Mouse (Mus musculus) heart, embryonic 11.5 days (tissue): ENCODE data around the gene Gabrr2. TPM values are rescaled to one million over a fixed set of nuclear protein-coding genes. Genes with fewer than 3 reads are reported as not detected.

Experiments
- ATAC-seq: fragments of 200-750 bp; cut with Nextera tagmentation; replicated peaks from 2 replicates; pipeline ENCODE4 v1.8.0; 2017; ENCODE audit warnings: moderate library complexity; ENCODE audit not compliant: insufficient number of reproducible peaks, low FRiP score, low TSS enrichment
- H3K27ac ChIP-seq: fragments of 300-500 bp; sonication (generic); 2 replicates; pipeline ENCODE4 v1.5.1; 2014; ENCODE audit warnings: mild to moderate bottlenecking, low read depth, low read length
- H3K27me3 ChIP-seq: fragments of 300-500 bp; sonication (generic); 2 replicates; pipeline ENCODE4 v1.6.1; 2014; ENCODE audit warnings: mild to moderate bottlenecking, low read length, mixed read lengths; ENCODE audit not compliant: control insufficient read depth, insufficient read depth
- H3K36me3 ChIP-seq: fragments of 300-500 bp; sonication (generic); 2 replicates; pipeline ENCODE4 v1.6.1; 2014; ENCODE audit warnings: mild to moderate bottlenecking, low read length, moderate library complexity, mixed read lengths; ENCODE audit not compliant: control insufficient read depth, insufficient read depth
- H3K4me1 ChIP-seq: fragments of 300-500 bp; sonication (generic); 2 replicates; pipeline ENCODE4 v1.6.1; 2014; ENCODE audit warnings: low read length; ENCODE audit not compliant: control insufficient read depth, insufficient read depth
- H3K4me2 ChIP-seq: fragments of 300-500 bp; sonication (generic); 2 replicates; pipeline ENCODE4 v1.6.1; 2014; ENCODE audit warnings: mild to moderate bottlenecking, moderate library complexity
- H3K4me3 ChIP-seq: fragments of 300-500 bp; sonication (generic); 2 replicates; pipeline ENCODE4 v1.5.1; 2014; ENCODE audit warnings: low read depth, low read length
- H3K9ac ChIP-seq: fragments of 300-500 bp; sonication (generic); 2 replicates; pipeline ENCODE4 v1.6.1; 2014; ENCODE audit warnings: mild to moderate bottlenecking, low read depth, low read length, moderate library complexity
- H3K9me3 ChIP-seq: fragments of 300-500 bp; sonication (generic); replicated peaks from 2 replicates; pipeline ENCODE4 v1.6.1; 2016; ENCODE audit warnings: low read length; ENCODE audit not compliant: control insufficient read depth
- WGBS: fragments of 180-500 bp; shearing (Covaris S2); extraction: QIAGEN DNeasy Blood & Tissue Kit; methylation state at CpG from one replicate; pipeline ENCODE4 v1.1.7; 2014; ENCODE audit not compliant: insufficient replicate concordance; 5-methylcytosine and 5-hydroxymethylcytosine counted together
- polyA plus RNA-seq: library from polyadenylated mRNA; unstranded; fragments of >200 nt; fragmentation: Nextera tagmentation; extraction: Ambion mirVana; gene quantifications from 2 replicates; pipeline ENCODE4 v1.2.1, GENCODE M21; 2014

Gene Gabrr2
- polyA plus RNA-seq, 1 experiment from 2014 or later: 0.16 TPM

- no peaks in the 10 kb centered on the region for H3K27me3 ChIP-seq
- H3K4me1 ChIP-seq: peaks cover 5% of the 10 kb centered on the region; the same call in 1 of the 2 replicates
- H3K27ac ChIP-seq: no peak overlapping the region
- no peaks in the 10 kb centered on the region for H3K9me3 ChIP-seq
- no peak overlapping the region for H3K4me2 ChIP-seq
- 67% methylated on average over 5 of the region's 5 CpGs for WGBS
- no peak for ATAC-seq
- H3K9ac ChIP-seq: no peak overlapping the region
- no peak overlapping the region for H3K4me3 ChIP-seq
- no peaks in the 10 kb centered on the region for H3K36me3 ChIP-seq
Measured at GRCm38 (mm10) chr4:33074851-33075250, 12.1 kb downstream of the Gabrr2 start.

GRCm38 (mm10) chr4:33075776-33076524, 13.2 kb downstream of the Gabrr2 start:
- H3K4me3 ChIP-seq: no peak overlapping the region
- 82% methylated on average over 5 of the region's 5 CpGs for WGBS
- H3K9ac ChIP-seq: no peak overlapping the region

GRCm38 (mm10) chr4:33077161-33077560, 14.4 kb downstream of the Gabrr2 start:
- Histone ChIP-seq H3K9ac (no peak overlapping the region), H3K4me2 (no peak overlapping the region), H3K27ac (no peak overlapping the region), H3K27me3 (no peaks in the 10 kb centered on the region), H3K9me3 (no peaks in the 10 kb centered on the region), H3K4me3 (no peak overlapping the region), H3K36me3 (no peaks in the 10 kb centered on the region), H3K4me1 (peaks cover 5% of the 10 kb centered on the region; the same call in 1 of the 2 replicates)
- 69% methylated on average over 11 of the region's 11 CpGs for WGBS
- ATAC-seq: no peak

More at GRCm38 (mm10) chr4:33075776-33076524, 13.2 kb downstream of the Gabrr2 start:
- Histone ChIP-seq H3K27me3 (no peaks in the 10 kb centered on the region), H3K27ac (no peak overlapping the region), H3K4me1 (peaks cover 5% of the 10 kb centered on the region; the same call in 1 of the 2 replicates), H3K9me3 (no peaks in the 10 kb centered on the region), H3K36me3 (no peaks in the 10 kb centered on the region), H3K4me2 (no peak overlapping the region)
- ATAC-seq: no peak

- no peak for ATAC-seq
- H3K9ac ChIP-seq: no peak overlapping the region
Measured at GRCm38 (mm10) chr4:33077724-33078123, 14.9 kb downstream of the Gabrr2 start.

GRCm38 (mm10) chr4:33078492-33078891, 15.7 kb downstream of the Gabrr2 start:
- 81% methylated on average over 3 of the region's 3 CpGs for WGBS
- H3K4me3 ChIP-seq: no peak overlapping the region
- no peak overlapping the region for H3K27ac ChIP-seq

More at GRCm38 (mm10) chr4:33077724-33078123, 14.9 kb downstream of the Gabrr2 start:
- no peak overlapping the region for H3K4me3 ChIP-seq
- H3K9me3 ChIP-seq: no peaks in the 10 kb centered on the region
- H3K36me3 ChIP-seq: no peaks in the 10 kb centered on the region
- peaks cover under 1% of the 10 kb centered on the region; the same call in 1 of the 2 replicates for H3K4me1 ChIP-seq
- no peak overlapping the region for H3K4me2 ChIP-seq
- no peak overlapping the region for H3K27ac ChIP-seq
- WGBS: 62% methylated on average over 8 of the region's 8 CpGs
- H3K27me3 ChIP-seq: no peaks in the 10 kb centered on the region

GRCm38 (mm10) chr4:33099118-33099694, 36.4 kb downstream of the Gabrr2 start:
- no peak overlapping the region for H3K4me3 ChIP-seq
- H3K4me2 ChIP-seq: no peak overlapping the region
- no peak overlapping the region for H3K9ac ChIP-seq
- no peak for ATAC-seq
- no peaks in the 10 kb centered on the region for H3K4me1 ChIP-seq
- no peaks in the 10 kb centered on the region for H3K27me3 ChIP-seq
- no peaks in the 10 kb centered on the region for H3K9me3 ChIP-seq
- no peak overlapping the region for H3K27ac ChIP-seq
- no peaks in the 10 kb centered on the region for H3K36me3 ChIP-seq
- WGBS: 79% methylated on average over 6 of the region's 6 CpGs

More at GRCm38 (mm10) chr4:33078492-33078891, 15.7 kb downstream of the Gabrr2 start:
- ATAC-seq: no peak
- no peaks in the 10 kb centered on the region for H3K9me3 ChIP-seq
- no peak overlapping the region for H3K9ac ChIP-seq
- H3K4me2 ChIP-seq: no peak overlapping the region
- H3K36me3 ChIP-seq: no peaks in the 10 kb centered on the region
- H3K4me1 ChIP-seq: no peaks in the 10 kb centered on the region
- H3K27me3 ChIP-seq: no peaks in the 10 kb centered on the region

GRCm38 (mm10) chr4:33109720-33110458, 47.1 kb downstream of the Gabrr2 start:
- no peak overlapping the region for H3K9ac ChIP-seq
- H3K4me1 ChIP-seq: peaks cover 3% of the 10 kb centered on the region; the same call in 1 of the 2 replicates
- no peak overlapping the region for H3K27ac ChIP-seq
- no peak for ATAC-seq
- H3K27me3 ChIP-seq: no peaks in the 10 kb centered on the region
- no peaks in the 10 kb centered on the region for H3K9me3 ChIP-seq
- H3K36me3 ChIP-seq: no peaks in the 10 kb centered on the region
- 48% methylated on average over 14 of the region's 14 CpGs for WGBS
- H3K4me2 ChIP-seq: 0 out of 2 replicates have a peak overlapping the region, but pooled peaks have one; percentile 5
- no peak overlapping the region for H3K4me3 ChIP-seq

- Histone ChIP-seq H3K36me3 (no peaks in the 10 kb centered on the region), H3K27me3 (no peaks in the 10 kb centered on the region), H3K4me1 (peaks cover 3% of the 10 kb centered on the region; the same call in 1 of the 2 replicates), H3K4me2 (no peak overlapping the region), H3K27ac (no peak overlapping the region), H3K4me3 (no peak overlapping the region), H3K9me3 (no peaks in the 10 kb centered on the region), H3K9ac (no peak overlapping the region)
- no peak for ATAC-seq
- WGBS: 82% methylated on average over 7 of the region's 7 CpGs
Measured at GRCm38 (mm10) chr4:33110845-33111244, 48.0 kb downstream of the Gabrr2 start.
